Mouse (Mus musculus) small intestine, adult 2 months (tissue): Measurements from ENCODE around the gene Olfm1.

ENCODE experiments used
- CTCF ChIP-seq: fragments of 200-500 bp; IDR thresholded peaks from 2 replicates; pipeline ENCODE4 v1.5.1; 2012; ENCODE audit warnings: low read depth, mild to moderate bottlenecking, control low read depth, inconsistent platforms, low read length, moderate library complexity, mixed read lengths; ENCODE audit not compliant: insufficient replicate concordance, insufficient read length; ENCODE audit errors: extremely low read depth
- POLR2A ChIP-seq: fragments of 200-500 bp; IDR thresholded peaks from 2 replicates; pipeline ENCODE4 v1.6.1; 2012; ENCODE audit warnings: low read depth, mild to moderate bottlenecking, control low read depth, inconsistent platforms, low read length, moderate library complexity

DNA sequence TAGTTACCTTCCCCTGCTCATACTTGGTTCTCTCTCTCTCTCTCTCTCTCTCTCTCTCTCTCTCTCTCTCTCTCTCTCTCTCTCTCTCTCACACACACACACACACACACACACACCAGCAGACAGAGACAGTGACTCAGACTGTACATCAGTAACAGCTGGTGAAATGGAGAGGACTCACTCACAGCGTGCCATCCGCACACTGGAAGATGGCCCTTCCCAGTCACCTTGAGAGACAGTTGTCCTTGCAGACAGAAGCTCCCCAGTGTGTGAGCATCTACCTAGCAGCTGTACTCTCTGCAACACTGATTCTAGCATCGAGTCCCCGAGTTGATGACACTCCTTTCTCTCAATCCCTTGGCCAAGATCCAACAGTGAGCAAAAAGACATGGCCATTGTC, 35.6 kb downstream of the Olfm1 start:
- TF ChIP-seq CTCF (no peak), POLR2A (no peak)
